Mouse (Mus musculus) left cerebral cortex, postnatal 10 days (tissue): ENCODE results near the gene Olfr1098. TPM values are rescaled to one million over a fixed set of nuclear protein-coding genes. Genes with fewer than 3 reads are reported as not detected.

Experiments
- DNase-seq, 2 experiments: peaks; one replicate each; pipeline ENCODE4 v3.0.0; 2021 to 2022; ENCODE audit warnings: low spot score in 2 of 2, mixed read lengths in 1 of 2; ENCODE audit errors: extremely low spot score in 1 of 2
- intact Hi-C: fragments of 180-260 bp; cut with DNase I; formaldehyde crosslinking; loops from one replicate; pipeline ENCODE4 v1.15.1; 2025
- total RNA-seq, 2 experiments: library from RNA; stranded (reverse); gene quantifications; 2 replicates each; pipeline ENCODE4 v1.2.3; 2021

Gene Olfr1098
- total RNA-seq = not detected

- no peak for DNase-seq
- intact Hi-C loops = no loop called here
Measured at GRCm38 (mm10) chr2:86924445-86924844, at the start of gene Olfr1098. Gene Olfr1098 (minus strand): TSS chr2:86924545.

- intact Hi-C loops = no loop called here
- no peak for DNase-seq
Measured at GRCm38 (mm10) chr2:86960593-86960992, 36.2 kb upstream of the Olfr1098 start, which contains the start of gene Olfr1099. Gene Olfr1099 (minus strand): TSS chr2:86960693.

- DNase-seq = no peak
- intact Hi-C loops = no loop called here
Measured at GRCm38 (mm10) chr2:86926557-86926956, 2.2 kb upstream of the Olfr1098 start.

- DNase-seq = no peak
- intact Hi-C loops = no loop called here
Measured at GRCm38 (mm10) chr2:86905647-86906046, 18.7 kb downstream of the Olfr1098 start.

- DNase-seq = no peak
- intact Hi-C loops = no loop called here
Measured at GRCm38 (mm10) chr2:86892116-86892515, 32.2 kb downstream of the Olfr1098 start, which contains the start of gene Olfr1097. Gene Olfr1097 (minus strand): TSS chr2:86892216.

- intact Hi-C loops = no loop called here
- DNase-seq = no peak
Measured at GRCm38 (mm10) chr2:86874702-86875101, 49.6 kb downstream of the Olfr1098 start, which contains the start of gene Gm13723. Gene Gm13723 (minus strand): TSS chr2:86874802.

Other genes starting within 250 kb of the Olfr1098 start
- not detected for gene Olfr1086, start 244.5 kb downstream of the Olfr1098 start, total RNA-seq
- not detected for gene Olfr1087, start 226.2 kb downstream of the Olfr1098 start, total RNA-seq
- not detected for gene Olfr1089, start 190.8 kb downstream of the Olfr1098 start, total RNA-seq
- gene Olfr1090, start 165.6 kb downstream of the Olfr1098 start, total RNA-seq = not detected
- gene Olfr1093, start 142.1 kb downstream of the Olfr1098 start, total RNA-seq = not detected
- gene Olfr141, start 114.5 kb downstream of the Olfr1098 start, total RNA-seq = not detected
- not detected for gene Olfr1094, start 99.9 kb downstream of the Olfr1098 start, total RNA-seq
- gene Olfr1095, start 72.8 kb downstream of the Olfr1098 start, total RNA-seq = not detected
- gene Gm13723, start 49.7 kb downstream of the Olfr1098 start, total RNA-seq = not detected
- not detected for gene Olfr1097, start 32.3 kb downstream of the Olfr1098 start, total RNA-seq
- gene Olfr1099, start 36.1 kb upstream of the Olfr1098 start, total RNA-seq = not detected
- not detected for gene Olfr1100, start 55.4 kb upstream of the Olfr1098 start, total RNA-seq
- gene Olfr1101, start 66.7 kb upstream of the Olfr1098 start, total RNA-seq = not detected
- gene Olfr1102, start 73.9 kb upstream of the Olfr1098 start, total RNA-seq = not detected
- gene Olfr1104, start 102.5 kb upstream of the Olfr1098 start, total RNA-seq = not detected
- gene Olfr1105, start 112.0 kb upstream of the Olfr1098 start, total RNA-seq = not detected
- gene Olfr1106, start 127.7 kb upstream of the Olfr1098 start, total RNA-seq = not detected
- not detected for gene Olfr1107, start 151.3 kb upstream of the Olfr1098 start, total RNA-seq
- not detected for gene Olfr1109, start 171.5 kb upstream of the Olfr1098 start, total RNA-seq
- not detected for gene Olfr259, start 190.0 kb upstream of the Olfr1098 start, total RNA-seq
- not detected for gene Olfr1110, start 215.8 kb upstream of the Olfr1098 start, total RNA-seq
- not detected for gene Olfr1111, start 228.1 kb upstream of the Olfr1098 start, total RNA-seq